Mouse (Mus musculus) CH12.LX (cell line): ENCODE data around the gene Ccnl2. TPM values are rescaled to one million over a fixed set of nuclear protein-coding genes. Genes with fewer than 3 reads are reported as not detected.

Experiments
- DNase-seq: peaks from one replicate; pipeline ENCODE4 v3.0.0-alpha.2; 2013; ENCODE audit errors: extremely low read depth
- H3K27ac ChIP-seq: 2 replicates; pipeline ENCODE4 v1.5.1; 2012; ENCODE audit warnings: low read depth, mild to moderate bottlenecking, control low read depth, moderate library complexity; ENCODE audit not compliant: insufficient read depth
- H3K27me3 ChIP-seq: replicated peaks from 2 replicates; pipeline ENCODE3; 2012; ENCODE audit warnings: inconsistent platforms
- H3K36me3 ChIP-seq, 2 experiments: replicated peaks in 1 of 2; 2 replicates each; pipeline versions ENCODE3 to v1.6.1; 2012; ENCODE audit warnings: inconsistent platforms in 1 of 2, low read length in 1 of 2, mild to moderate bottlenecking in 1 of 2, mixed read lengths in 1 of 2, moderate library complexity in 1 of 2; ENCODE audit not compliant: control insufficient read depth in 1 of 2, insufficient read depth in 1 of 2
- H3K4me1 ChIP-seq, 2 experiments: 2 replicates each; pipeline ENCODE4 v1.6.1; 2012; ENCODE audit warnings: inconsistent platforms in 1 of 2, moderate library complexity in 1 of 2; ENCODE audit not compliant: insufficient read depth in 2 of 2, control insufficient read depth in 1 of 2
- H3K4me2 ChIP-seq: 2 replicates; pipeline ENCODE4 v1.6.1; 2012; ENCODE audit warnings: low read depth, mild to moderate bottlenecking, control low read depth; ENCODE audit not compliant: poor library complexity, insufficient read depth, severe bottlenecking
- H3K4me3 ChIP-seq, 3 experiments: fragments of 150-350 bp in 1 of 3; sonication (generic) in 1 of 3; replicated peaks in 1 of 3; 2 replicates each; pipeline versions ENCODE3 to v1.5.1; 2011 to 2012; ENCODE audit warnings: low read depth in 2 of 3, low read length in 2 of 3, mild to moderate bottlenecking in 2 of 3, moderate library complexity in 2 of 3, control low read depth in 1 of 3, improper control_type of control experiment in 1 of 3, inconsistent platforms in 1 of 3, mixed read lengths in 1 of 3; ENCODE audit not compliant: poor library complexity in 1 of 3
- H3K79me2 ChIP-seq: replicated peaks from 2 replicates; pipeline ENCODE4 v1.6.1; 2012; ENCODE audit warnings: mild to moderate bottlenecking, moderate library complexity; ENCODE audit not compliant: control insufficient read depth, poor library complexity, insufficient read depth, severe bottlenecking; ENCODE audit errors: extremely low read depth
- H3K9ac ChIP-seq: 2 replicates; pipeline ENCODE4 v1.6.1; 2012; ENCODE audit warnings: low read depth, mild to moderate bottlenecking, control low read depth, moderate library complexity; ENCODE audit not compliant: insufficient read depth
- H3K9me3 ChIP-seq: replicated peaks from 2 replicates; pipeline ENCODE3; 2012; ENCODE audit warnings: low read length, inconsistent platforms, mixed read lengths
- BHLHE40 ChIP-seq: IDR thresholded peaks from 2 replicates; pipeline ENCODE4 v1.6.1; 2011; ENCODE audit warnings: mild to moderate bottlenecking, low read depth, low read length, improper control_type of control experiment
- CHD2 ChIP-seq: IDR thresholded peaks from 2 replicates; pipeline ENCODE4 v1.6.1; 2011; ENCODE audit warnings: low read length, improper control_type of control experiment
- GABPA ChIP-seq: IDR thresholded peaks from 2 replicates; pipeline ENCODE4 v1.6.1; 2012; ENCODE audit warnings: low read depth, low read length, improper control_type of control experiment, inconsistent platforms; ENCODE audit not compliant: insufficient replicate concordance
- MYC ChIP-seq: IDR thresholded peaks from 2 replicates; pipeline ENCODE4 v1.6.1; 2011; ENCODE audit warnings: low read depth, mild to moderate bottlenecking, improper control_type of control experiment, low read length
- NELFE ChIP-seq: IDR thresholded peaks from 2 replicates; pipeline ENCODE4 v1.6.1; 2011; ENCODE audit warnings: low read depth, low read length, improper control_type of control experiment
- NRF1 ChIP-seq: IDR thresholded peaks from 2 replicates; pipeline ENCODE4 v1.6.1; 2014; ENCODE audit warnings: low read depth, mild to moderate bottlenecking, inconsistent platforms, low read length, improper control_type of control experiment, moderate library complexity
- POLR2A ChIP-seq: IDR thresholded peaks from 2 replicates; pipeline ENCODE4 v1.6.1; 2011; ENCODE audit warnings: low read depth, mild to moderate bottlenecking, improper control_type of control experiment, low read length
- TBP ChIP-seq: conservative IDR thresholded peaks from 2 replicates; pipeline ENCODE4 v1.6.1; 2011; ENCODE audit warnings: low read depth, low read length, improper control_type of control experiment
- USF1 ChIP-seq: IDR thresholded peaks from 2 replicates; pipeline ENCODE4 v1.6.1; 2014; ENCODE audit warnings: low read depth, mild to moderate bottlenecking, inconsistent platforms, low read length, improper control_type of control experiment
- ZC3H11A ChIP-seq: IDR thresholded peaks from 2 replicates; pipeline ENCODE4 v1.6.1; 2012; ENCODE audit warnings: low read depth, mild to moderate bottlenecking, inconsistent platforms, low read length, improper control_type of control experiment
- ZMIZ1 ChIP-seq: IDR thresholded peaks from 2 replicates; pipeline ENCODE4 v1.6.1; 2012; ENCODE audit warnings: low read depth, mild to moderate bottlenecking, inconsistent platforms, low read length, improper control_type of control experiment
- dilution Hi-C: fragments of 300-500 bp; cut with MboI; formaldehyde crosslinking; loops from 2 replicates; pipeline ENCODE4 v1.14.3; 2020; ENCODE audit warnings: low sequenced_read_pairs; ENCODE audit not compliant: extremely low pct_unique_long_range_greater_than_20kb, extremely low pct_ligation_motif_present
- in situ Hi-C: fragments of 300-500 bp; cut with MboI; formaldehyde crosslinking; loops from 3 replicates; pipeline ENCODE4 v1.14.3; 2019; ENCODE audit warnings: low sequenced_read_pairs, low pct_ligation_motif_present, low pct_unique_long_range_greater_than_20kb, mixed read lengths
- polyA plus RNA-seq: library from polyadenylated mRNA; unstranded; fragments of >175 nt; gene quantifications from 2 replicates; pipeline ENCODE4 v1.2.1, GENCODE M21; 2012; ENCODE audit warnings: low read depth; ENCODE audit not compliant: insufficient read length
- total RNA-seq, 2 experiments: library from RNA; depleted of rRNA; stranded (reverse); fragments of 300-350 nt in 1 of 2; fragments of >200 nt in 1 of 2; gene quantifications; 2 replicates each; pipeline ENCODE4 v1.2.3; 2012 to 2014

Ccnl2 gene
- total and polyA plus RNA-seq, 3 experiments, result 59.6 to 67.7 (median 63.7) TPM

DNA sequence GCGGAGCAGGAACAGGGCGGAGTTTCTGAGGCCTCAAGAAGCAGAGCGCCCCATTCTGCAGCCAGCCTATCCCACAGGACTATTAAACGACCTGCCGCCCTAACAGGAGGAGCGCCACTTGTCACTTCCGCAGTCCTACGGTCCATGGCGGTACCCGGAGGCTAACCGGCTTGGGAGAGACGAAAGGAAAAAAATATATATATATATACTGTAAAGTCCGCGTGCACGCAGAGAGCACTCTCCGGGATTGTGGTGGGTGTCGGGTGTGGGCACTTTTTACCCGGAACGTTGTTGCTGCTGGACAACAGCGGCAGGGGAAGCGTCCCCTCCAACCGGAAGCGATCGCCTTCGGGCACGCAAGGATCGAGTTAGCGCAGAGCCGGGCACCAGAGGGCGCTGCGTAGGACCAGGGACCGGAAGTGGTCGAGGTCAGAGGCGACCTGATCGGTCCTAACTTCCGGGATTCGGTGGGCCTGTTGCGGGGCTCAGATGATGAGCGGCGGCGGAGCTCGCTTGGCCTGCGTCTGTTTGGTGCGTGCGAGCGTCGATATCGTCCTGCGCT lies 19.0 kb downstream of the Ccnl2 start, which contains the start of gene Aurkaip1 (continued):
- peak; percentile 88 for TF ChIP-seq ZMIZ1
- peak; percentile 55; the same call in 1 of the 2 replicates for TF ChIP-seq TBP
- TF ChIP-seq ZC3H11A, result no peak
- peak; percentile 67; the same call in 1 of the 2 replicates for TF ChIP-seq BHLHE40
- TF ChIP-seq USF1, result no peak; the same call in 1 of the 2 replicates
- peak; percentile 90 for TF ChIP-seq POLR2A
- peak; percentile 81 for TF ChIP-seq CHD2
- TF ChIP-seq MYC, result peak; percentile 70

DNA sequence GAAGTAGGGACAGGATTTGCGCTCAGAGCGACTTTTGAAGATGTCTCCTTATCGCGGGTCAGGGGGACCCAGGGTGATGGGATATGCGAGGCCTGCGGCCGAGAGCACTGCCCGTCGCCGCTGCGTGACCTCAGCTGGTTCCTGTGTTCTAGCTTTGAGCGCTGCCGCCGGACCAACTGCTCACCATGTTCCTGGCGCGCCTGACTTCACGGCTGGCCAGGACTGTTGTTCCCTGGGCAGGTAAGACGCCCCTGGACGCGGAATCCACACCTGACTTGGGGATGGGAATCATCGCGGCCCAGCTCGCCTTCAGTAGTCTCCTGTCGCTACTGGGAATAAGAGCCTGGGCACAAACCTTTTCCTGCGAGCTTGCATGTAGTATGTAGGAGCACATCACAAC lies 19.5 kb downstream of the Ccnl2 start:
- in situ Hi-C loops (loop anchor here (10.0 kb wide), 1 partner anchor 113 kb away; the partner anchor contains the start of gene Ube2j2), dilution Hi-C loops (no loop called here)
- peak overlapping the region; percentile 80 to 90 (median 88) for H3K4me3 ChIP-seq
- H3K4me2 ChIP-seq, result peak overlapping the region; percentile 52; the same call in 1 of the 2 replicates
- TF ChIP-seq NELFE (no peak), GABPA (no peak)
- no peaks in the 10 kb centered on the region for H3K27me3 ChIP-seq
- peak overlapping the region; percentile 83 for H3K9ac ChIP-seq
- peak overlapping the region; percentile 48 for H3K27ac ChIP-seq
- H3K79me2 ChIP-seq, result peaks cover 20% of the 10 kb centered on the region
- H3K36me3 ChIP-seq, result peaks cover 9 to 50% of the 10 kb centered on the region in 2 experiments
- no peak for DNase-seq
- H3K9me3 ChIP-seq, result no peaks in the 10 kb centered on the region
- peaks cover 7 to 29% of the 10 kb centered on the region in 2 experiments for H3K4me1 ChIP-seq

DNA sequence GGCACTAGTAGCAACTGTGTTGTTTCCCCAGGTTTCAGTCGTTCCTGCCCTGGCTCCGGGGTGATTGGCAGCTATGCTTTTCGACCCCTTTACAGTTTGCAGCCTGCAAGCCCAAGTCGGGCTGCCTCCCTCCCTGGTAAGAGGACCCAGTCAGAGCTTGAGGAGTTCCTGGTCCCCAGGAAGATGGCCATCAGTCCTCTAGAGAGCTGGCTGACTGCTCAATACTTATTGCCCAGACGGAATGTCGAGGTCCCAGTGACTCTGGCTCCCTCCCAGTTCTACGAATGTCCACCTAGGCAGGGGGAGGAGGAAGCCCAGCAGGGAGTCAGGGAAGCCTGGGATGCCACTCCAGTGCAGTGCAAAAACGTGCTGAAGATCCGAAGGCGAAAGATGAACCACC lies 20.0 kb downstream of the Ccnl2 start:
- peak overlapping the region; percentile 83 for H3K9ac ChIP-seq
- dilution Hi-C loops (no loop called here), in situ Hi-C loops (loop anchor here (10.0 kb wide), 1 partner anchor 112 kb away; the partner anchor contains the start of gene Ube2j2)
- H3K4me2 ChIP-seq, result peak overlapping the region; percentile 52
- H3K4me3 ChIP-seq, result peak overlapping the region; percentile 80 to 90 (median 88)
- H3K79me2 ChIP-seq, result peaks cover 20% of the 10 kb centered on the region
- no peaks in the 10 kb centered on the region for H3K27me3 ChIP-seq
- no peaks in the 10 kb centered on the region for H3K9me3 ChIP-seq
- no peak overlapping the region for H3K27ac ChIP-seq
- DNase-seq, result no peak
- no peak for TF ChIP-seq NRF1
- peaks cover 6 to 45% of the 10 kb centered on the region in 2 experiments for H3K36me3 ChIP-seq
- peaks cover 7 to 29% of the 10 kb centered on the region in 2 experiments for H3K4me1 ChIP-seq
